Mouse (Mus musculus): ENCODE data around the gene Gm38655. TPM values are rescaled to one million over a fixed set of nuclear protein-coding genes. Genes with fewer than 3 reads are reported as not detected.

Gm38655 gene
- polyA plus RNA-seq, 1 experiment = 6.9 TPM

DNA sequence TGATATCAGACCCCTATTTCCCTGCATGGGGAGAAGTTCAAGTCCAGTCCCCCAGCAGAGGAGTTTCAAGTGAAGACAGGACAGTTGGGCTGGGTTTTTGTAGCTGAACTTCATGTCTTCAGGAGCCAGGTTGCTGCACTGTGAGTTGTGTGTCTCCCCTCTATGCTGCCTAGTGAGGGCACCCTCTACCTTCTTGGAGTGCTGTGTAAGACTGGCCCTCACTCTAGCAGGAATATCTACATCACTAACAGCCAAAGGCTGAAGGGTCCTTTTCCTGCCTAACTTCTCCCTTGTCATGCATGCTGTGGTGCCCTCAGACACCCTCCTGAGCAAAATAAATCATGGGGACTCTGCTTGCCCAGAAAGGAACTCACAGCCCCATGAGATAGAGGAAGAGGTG lies 8.0 kb upstream of the Gm38655 start:
- no peak for TF ChIP-seq POLR2A (IDR thresholded peaks at IDR 0.05; ENCODE audit: borderline replicate concordance, extremely low read depth, low read depth, low read length)
- TF ChIP-seq CTCF (IDR thresholded peaks at IDR 0.05; ENCODE audit: insufficient read depth, low read length) = no peak
- H3K4me3 ChIP-seq (replicated peaks; ENCODE audit: extremely low read depth, low read depth, low read length) = no peak overlapping the region
- H3K4me1 ChIP-seq (ENCODE audit: control insufficient read depth, insufficient read depth, low read length) = peaks cover 5% of the 10 kb centered on the region
- DNase-seq = no peak

DNA sequence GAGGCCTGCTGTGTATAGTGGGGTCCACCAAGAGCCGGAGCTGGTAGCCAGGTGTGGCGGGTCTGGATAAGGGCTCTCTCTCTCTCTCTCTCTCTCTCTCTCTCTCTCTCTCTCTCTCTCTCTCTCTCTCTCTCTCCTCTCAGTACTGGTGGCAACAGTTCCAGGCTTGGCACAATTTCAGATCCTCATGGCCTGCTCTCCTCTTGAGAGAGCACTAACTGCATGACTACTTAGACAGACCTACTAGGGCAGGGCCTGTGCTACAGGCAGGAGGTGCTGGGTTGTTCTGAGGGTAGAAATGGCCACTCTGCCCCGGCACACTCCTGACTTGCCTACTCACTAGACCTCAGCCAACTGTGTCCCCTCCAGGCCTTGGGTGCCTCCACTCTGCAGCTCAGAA lies 2.7 kb downstream of the Gm38655 start:
- DNase-seq = peak; percentile 27
- WGBS = 74% methylated on average over 3 of the region's 3 CpGs

DNA sequence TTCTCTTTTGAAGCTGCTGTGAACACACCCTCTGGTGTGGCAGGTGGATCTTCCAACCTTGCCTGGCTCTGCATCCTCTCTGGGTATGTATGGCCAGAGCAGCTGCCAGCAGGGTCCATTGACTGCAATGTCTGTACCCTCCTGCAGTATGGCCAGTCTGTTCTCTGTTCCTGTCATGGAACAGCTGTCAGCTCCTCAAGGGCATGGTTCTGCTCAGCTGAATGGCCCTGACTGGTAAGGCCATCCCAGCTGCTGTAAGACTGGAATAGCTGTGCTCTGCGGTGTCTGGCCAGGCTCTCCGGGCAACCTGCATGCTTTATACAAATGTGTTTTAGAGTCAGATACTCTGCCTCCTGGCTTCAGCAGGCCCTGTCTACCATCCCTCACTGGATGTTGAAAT lies 5.6 kb downstream of the Gm38655 start:
- no peak for DNase-seq

More for the DNA sequence above, 2.7 kb downstream of the Gm38655 start:
- TF ChIP-seq POLR2A (IDR thresholded peaks at IDR 0.05; ENCODE audit: borderline replicate concordance, extremely low read depth, low read depth, low read length) = no peak
- Histone ChIP-seq H3K4me1 (ENCODE audit: control insufficient read depth, insufficient read depth, low read length) (no peaks in the 10 kb centered on the region), H3K4me3 (replicated peaks; ENCODE audit: extremely low read depth, low read depth, low read length) (no peak overlapping the region)

DNA sequence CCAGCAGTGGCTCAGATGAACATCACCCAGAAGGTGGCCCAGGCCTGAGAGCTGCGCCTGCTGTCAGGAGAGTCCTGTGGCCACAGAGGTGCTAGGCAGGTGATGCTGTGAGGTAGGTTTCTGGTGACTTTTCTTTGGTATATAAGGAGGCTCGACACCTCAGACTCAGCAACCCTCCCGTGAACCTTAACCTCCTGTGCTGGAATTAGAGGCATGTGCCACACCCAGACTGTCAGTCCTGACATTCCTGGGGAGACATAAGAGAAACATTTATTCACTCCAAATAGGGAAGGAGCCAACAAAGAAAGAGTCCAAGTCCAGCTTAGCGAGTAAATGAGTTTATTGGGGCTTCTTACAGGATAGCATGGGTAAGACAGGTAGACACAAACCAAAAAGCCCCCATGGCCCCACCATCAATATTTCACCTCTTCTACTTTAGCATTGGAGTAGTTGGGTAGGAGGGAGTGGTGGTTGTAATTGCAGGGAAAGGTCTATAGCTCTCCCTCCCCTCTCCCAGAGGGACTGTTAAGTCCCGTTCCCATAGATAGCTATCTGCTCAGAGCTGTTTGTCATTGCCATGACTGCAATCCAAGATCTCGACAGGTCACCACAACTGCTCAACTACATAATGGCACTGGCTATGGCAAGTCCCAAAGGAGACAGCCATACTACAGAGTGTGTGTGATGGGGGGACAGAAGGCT lies 9.2 kb downstream of the Gm38655 start:
- TF ChIP-seq POLR2A (IDR thresholded peaks at IDR 0.05; ENCODE audit: borderline replicate concordance, extremely low read depth, low read depth, low read length) (no peak), CTCF (IDR thresholded peaks at IDR 0.05; ENCODE audit: insufficient read depth, low read length) (no peak)
- no peaks in the 10 kb centered on the region for H3K4me1 ChIP-seq (ENCODE audit: control insufficient read depth, insufficient read depth, low read length)
- DNase-seq = no peak
- no peak overlapping the region for H3K4me3 ChIP-seq (replicated peaks; ENCODE audit: extremely low read depth, low read depth, low read length)
- 35% methylated on average over 6 of the region's 6 CpGs for WGBS

More for the DNA sequence above, 5.6 kb downstream of the Gm38655 start:
- Histone ChIP-seq H3K4me3 (replicated peaks; ENCODE audit: extremely low read depth, low read depth, low read length) (no peak overlapping the region), H3K4me1 (ENCODE audit: control insufficient read depth, insufficient read depth, low read length) (no peaks in the 10 kb centered on the region)
- TF ChIP-seq POLR2A (IDR thresholded peaks at IDR 0.05; ENCODE audit: borderline replicate concordance, extremely low read depth, low read depth, low read length) (no peak), CTCF (IDR thresholded peaks at IDR 0.05; ENCODE audit: insufficient read depth, low read length) (no peak)
- WGBS = 96% methylated on average over 2 of the region's 2 CpGs

DNA sequence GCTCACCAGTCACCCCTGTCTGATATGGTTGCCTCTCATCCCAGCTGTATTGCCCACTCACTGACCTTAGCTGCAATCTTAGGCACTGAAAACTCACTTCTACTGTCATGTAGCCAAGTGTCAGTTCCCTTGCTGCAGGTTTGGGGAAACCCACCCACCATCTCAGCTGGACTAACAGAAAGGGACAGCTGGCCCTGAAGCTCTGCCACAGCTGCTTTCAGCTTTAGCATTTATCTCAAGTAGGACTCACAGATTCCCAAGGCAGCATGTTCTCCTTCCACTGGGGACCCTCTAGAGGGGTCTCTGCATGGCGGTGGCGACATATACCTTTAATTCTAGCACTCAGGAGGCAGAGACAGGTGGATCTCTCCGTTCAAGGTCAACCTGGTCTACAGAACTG lies 10.5 kb downstream of the Gm38655 start:
- no peaks in the 10 kb centered on the region for H3K4me1 ChIP-seq (ENCODE audit: control insufficient read depth, insufficient read depth, low read length)
- TF ChIP-seq POLR2A (IDR thresholded peaks at IDR 0.05; ENCODE audit: borderline replicate concordance, extremely low read depth, low read depth, low read length) (no peak), CTCF (IDR thresholded peaks at IDR 0.05; ENCODE audit: insufficient read depth, low read length) (no peak)
- WGBS = 92% methylated on average over 3 of the region's 3 CpGs
- H3K4me3 ChIP-seq (replicated peaks; ENCODE audit: extremely low read depth, low read depth, low read length) = no peak overlapping the region
- no peak for DNase-seq

DNA sequence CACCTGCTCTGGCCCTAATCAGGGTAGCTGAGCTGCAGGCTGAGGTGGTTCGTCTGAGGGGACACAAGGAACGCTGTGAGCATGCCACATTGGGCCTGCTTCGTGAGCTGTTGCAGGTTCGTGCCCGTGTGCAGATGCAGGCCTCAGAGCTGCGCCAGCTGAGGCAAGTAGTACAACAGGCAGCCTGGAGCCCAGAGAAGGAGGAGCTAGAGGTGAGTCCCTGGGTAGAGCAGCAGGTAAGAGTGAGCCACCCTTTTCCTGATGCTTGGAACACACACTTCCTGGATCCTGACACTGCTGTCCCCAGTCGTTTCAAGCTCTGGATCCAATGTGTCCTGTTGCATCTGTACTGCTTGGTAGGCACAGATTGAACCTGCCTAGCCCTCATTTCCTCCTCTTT lies 11.9 kb downstream of the Gm38655 start:
- DNase-seq = no peak
- 67% methylated on average over 7 of the region's 7 CpGs for WGBS
- TF ChIP-seq POLR2A (IDR thresholded peaks at IDR 0.05; ENCODE audit: borderline replicate concordance, extremely low read depth, low read depth, low read length) (no peak), CTCF (IDR thresholded peaks at IDR 0.05; ENCODE audit: insufficient read depth, low read length) (no peak)
- H3K4me3 ChIP-seq (replicated peaks; ENCODE audit: extremely low read depth, low read depth, low read length) = no peak overlapping the region
- H3K4me1 ChIP-seq (ENCODE audit: control insufficient read depth, insufficient read depth, low read length) = no peaks in the 10 kb centered on the region

DNA sequence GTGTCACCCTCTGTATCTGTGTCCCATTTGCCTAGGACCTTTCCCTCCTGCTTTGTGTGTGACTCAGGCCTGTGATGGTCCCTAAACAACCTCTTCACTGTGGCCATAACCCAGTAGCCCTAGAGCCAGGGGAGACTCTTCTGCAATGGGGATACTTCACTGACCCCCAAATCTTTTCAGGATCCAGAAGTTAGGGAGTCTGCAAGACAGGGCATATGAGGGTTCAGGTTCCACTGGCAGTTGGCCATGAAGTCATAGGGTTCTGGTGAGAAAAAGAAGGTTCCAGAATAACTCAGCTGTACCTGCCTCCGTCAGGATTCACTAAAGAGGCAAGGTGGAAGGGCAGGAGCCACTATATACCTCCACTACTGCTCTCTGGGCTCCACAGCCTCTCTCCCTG lies 13.1 kb downstream of the Gm38655 start, which contains the start of gene Ccdc154:
Ccdc154 (plus strand) TSS at position 301 of the 400 bp plus-strand sequence.
- TF ChIP-seq CTCF (IDR thresholded peaks at IDR 0.05; ENCODE audit: insufficient read depth, low read length) = no peak
- no peak for DNase-seq
- Histone ChIP-seq H3K4me1 (ENCODE audit: control insufficient read depth, insufficient read depth, low read length) (no peaks in the 10 kb centered on the region), H3K4me3 (replicated peaks; ENCODE audit: extremely low read depth, low read depth, low read length) (no peak within 1 kb of the TSS)
- 79% methylated on average over 1 of the region's 1 CpGs for WGBS

DNA sequence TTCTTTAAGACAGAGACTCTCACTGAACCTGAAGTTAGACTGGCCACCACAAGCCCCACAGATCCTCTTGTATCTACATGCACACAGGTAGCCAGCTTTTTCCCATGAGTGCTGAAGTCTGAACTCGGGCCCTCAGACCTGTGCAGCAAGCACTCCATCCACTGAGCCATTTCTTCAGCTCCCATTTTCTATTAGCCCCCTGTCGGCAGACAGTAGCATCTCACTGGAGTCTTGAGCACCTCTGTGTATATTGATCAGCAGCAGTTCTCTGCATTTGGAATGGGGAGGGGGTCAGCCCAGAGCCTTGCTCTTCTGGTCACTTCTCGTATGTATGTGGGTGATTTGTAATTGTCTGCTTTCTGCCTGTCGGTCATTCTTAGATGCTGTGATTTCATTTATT lies 35.3 kb downstream of the Gm38655 start:
- H3K4me3 ChIP-seq (replicated peaks; ENCODE audit: extremely low read depth, low read depth, low read length) = no peak overlapping the region
- 0 out of 2 replicates have a peak, but pooled peaks have one; percentile 4 for TF ChIP-seq CTCF (IDR thresholded peaks at IDR 0.05; ENCODE audit: insufficient read depth, low read length)
- no peak for TF ChIP-seq POLR2A (IDR thresholded peaks at IDR 0.05; ENCODE audit: borderline replicate concordance, extremely low read depth, low read depth, low read length)
- no peak for DNase-seq
- 63% methylated on average over 4 of the region's 4 CpGs for WGBS
- no peaks in the 10 kb centered on the region; the same call in 1 of the 2 replicates for H3K4me1 ChIP-seq (ENCODE audit: control insufficient read depth, insufficient read depth, low read length)

DNA sequence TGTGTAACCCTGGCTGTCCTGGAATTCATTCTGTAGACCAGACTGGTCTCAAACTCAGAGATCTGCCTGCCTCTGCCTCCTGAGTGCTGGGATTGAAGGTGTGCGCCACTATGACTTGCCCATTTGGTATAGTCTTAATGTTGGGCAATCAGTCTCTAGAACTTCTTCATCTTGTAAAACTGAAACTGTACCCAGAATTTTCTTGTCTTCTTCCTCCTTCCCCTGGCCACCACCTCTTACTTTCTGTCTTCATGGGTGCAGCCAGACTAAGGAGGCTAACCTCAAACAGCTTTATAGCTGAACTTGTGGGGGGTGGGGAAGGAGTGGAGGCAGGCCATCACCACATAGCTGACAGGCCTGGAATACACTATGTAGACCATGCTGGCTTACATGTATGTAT lies 36.5 kb downstream of the Gm38655 start:
- no peak overlapping the region for H3K4me3 ChIP-seq (replicated peaks; ENCODE audit: extremely low read depth, low read depth, low read length)
- TF ChIP-seq POLR2A (IDR thresholded peaks at IDR 0.05; ENCODE audit: borderline replicate concordance, extremely low read depth, low read depth, low read length) = no peak
- no peak for TF ChIP-seq CTCF (IDR thresholded peaks at IDR 0.05; ENCODE audit: insufficient read depth, low read length)
- no peak for DNase-seq
- H3K4me1 ChIP-seq (ENCODE audit: control insufficient read depth, insufficient read depth, low read length) = peaks cover 8% of the 10 kb centered on the region; the same call in 1 of the 2 replicates
- WGBS = 97% methylated on average over 1 of the region's 1 CpGs

DNA sequence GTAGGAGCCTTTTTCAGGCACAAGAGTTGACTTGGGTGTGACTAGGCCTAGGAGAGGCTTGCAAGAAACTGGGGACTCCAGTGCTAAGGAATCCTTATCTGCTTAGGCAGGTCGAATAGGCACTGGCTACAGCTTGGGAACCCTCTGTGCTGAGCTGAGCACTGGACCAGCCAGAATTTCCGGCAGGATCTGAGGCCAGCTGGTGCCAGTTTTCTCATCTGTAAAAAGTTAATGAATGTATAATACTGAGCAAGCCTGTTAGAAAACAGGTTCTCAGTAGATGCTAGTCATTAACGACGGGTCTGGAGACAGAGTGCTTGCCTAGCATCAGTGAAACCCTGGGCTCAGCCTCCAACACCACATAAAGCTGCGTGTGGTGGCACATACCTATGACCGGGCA lies 39.6 kb downstream of the Gm38655 start:
- H3K4me1 ChIP-seq (ENCODE audit: control insufficient read depth, insufficient read depth, low read length) = peaks cover 8% of the 10 kb centered on the region; the same call in 1 of the 2 replicates
- 86% methylated on average over 6 of the region's 6 CpGs for WGBS
- no peak for DNase-seq
- H3K4me3 ChIP-seq (replicated peaks; ENCODE audit: extremely low read depth, low read depth, low read length) = no peak overlapping the region
- TF ChIP-seq POLR2A (IDR thresholded peaks at IDR 0.05; ENCODE audit: borderline replicate concordance, extremely low read depth, low read depth, low read length) (no peak), CTCF (IDR thresholded peaks at IDR 0.05; ENCODE audit: insufficient read depth, low read length) (no peak)

Measured in lung, adult 2 months (tissue).